Mouse (Mus musculus) embryonic fibroblast, embryonic 13.5 days (primary cell): ENCODE data around the gene Hirip3.

Experiments
- CTCF ChIP-seq: IDR thresholded peaks from 2 replicates; pipeline ENCODE4 v1.5.1; 2011; ENCODE audit warnings: mild to moderate bottlenecking, control low read depth, low read length, moderate library complexity, borderline replicate concordance; ENCODE audit not compliant: insufficient read depth
- POLR2A ChIP-seq: IDR thresholded peaks from 2 replicates; pipeline ENCODE4 v1.6.1; 2011; ENCODE audit warnings: low read depth, mild to moderate bottlenecking, control low read depth, low read length, moderate library complexity

GRCm38 (mm10) chr7:126883731-126884181, 22.0 kb downstream of the Hirip3 start:
- TF ChIP-seq CTCF (no peak), POLR2A (no peak)
